Mouse (Mus musculus) kidney, embryonic 16.5 days (tissue): Measurements from ENCODE around the gene Clstn2. TPM values are rescaled to one million over a fixed set of nuclear protein-coding genes. Genes with fewer than 3 reads are reported as not detected.

Experiments used
- ATAC-seq: fragments of 200-750 bp; cut with Nextera tagmentation; 2 replicates; pipeline ENCODE4 v1.8.0; 2017; ENCODE audit warnings: moderate TSS enrichment; ENCODE audit not compliant: low FRiP score, low TSS enrichment
- H3K27ac ChIP-seq: fragments of 300-500 bp; sonication (generic); 2 replicates; pipeline ENCODE4 v1.5.1; 2014; ENCODE audit warnings: low read length
- H3K27me3 ChIP-seq: fragments of 300-500 bp; sonication (generic); 2 replicates; pipeline ENCODE4 v1.6.1; 2014; ENCODE audit warnings: low read length, control low read depth, mixed read lengths; ENCODE audit not compliant: insufficient read depth
- H3K36me3 ChIP-seq: fragments of 300-500 bp; sonication (generic); 2 replicates; pipeline ENCODE4 v1.6.1; 2014; ENCODE audit warnings: low read length, control low read depth, mixed read lengths; ENCODE audit not compliant: insufficient read depth
- H3K4me1 ChIP-seq: fragments of 300-500 bp; sonication (generic); 2 replicates; pipeline ENCODE4 v1.6.1; 2014; ENCODE audit warnings: low read length, control low read depth, mixed read lengths; ENCODE audit not compliant: insufficient read depth
- H3K4me2 ChIP-seq: fragments of 300-500 bp; sonication (generic); replicated peaks from 2 replicates; pipeline ENCODE4 v1.6.1; 2014; ENCODE audit warnings: low read depth, low read length
- H3K4me3 ChIP-seq: fragments of 300-500 bp; sonication (generic); 2 replicates; pipeline ENCODE4 v1.5.1; 2014; ENCODE audit warnings: mild to moderate bottlenecking, low read length
- H3K9ac ChIP-seq: fragments of 300-500 bp; sonication (generic); replicated peaks from 2 replicates; pipeline ENCODE4 v1.6.1; 2014; ENCODE audit warnings: low read length
- H3K9me3 ChIP-seq: fragments of 300-500 bp; sonication (generic); 2 replicates; pipeline ENCODE4 v1.6.1; 2016; ENCODE audit warnings: low read length, control low read depth
- WGBS: fragments of 180-500 bp; shearing (Covaris S2); extraction: QIAGEN DNeasy Blood & Tissue Kit; methylation state at CpG from one replicate; pipeline ENCODE4 v1.1.7; 2014; 5-methylcytosine and 5-hydroxymethylcytosine counted together
- polyA plus RNA-seq: library from polyadenylated mRNA; unstranded; fragments of >200 nt; fragmentation: Nextera tagmentation; extraction: Ambion mirVana; gene quantifications from 2 replicates; pipeline ENCODE4 v1.2.1, GENCODE M21; 2015

Gene Clstn2
- 1.3 and 1.5 TPM in 2 replicates for polyA plus RNA-seq

DNA sequence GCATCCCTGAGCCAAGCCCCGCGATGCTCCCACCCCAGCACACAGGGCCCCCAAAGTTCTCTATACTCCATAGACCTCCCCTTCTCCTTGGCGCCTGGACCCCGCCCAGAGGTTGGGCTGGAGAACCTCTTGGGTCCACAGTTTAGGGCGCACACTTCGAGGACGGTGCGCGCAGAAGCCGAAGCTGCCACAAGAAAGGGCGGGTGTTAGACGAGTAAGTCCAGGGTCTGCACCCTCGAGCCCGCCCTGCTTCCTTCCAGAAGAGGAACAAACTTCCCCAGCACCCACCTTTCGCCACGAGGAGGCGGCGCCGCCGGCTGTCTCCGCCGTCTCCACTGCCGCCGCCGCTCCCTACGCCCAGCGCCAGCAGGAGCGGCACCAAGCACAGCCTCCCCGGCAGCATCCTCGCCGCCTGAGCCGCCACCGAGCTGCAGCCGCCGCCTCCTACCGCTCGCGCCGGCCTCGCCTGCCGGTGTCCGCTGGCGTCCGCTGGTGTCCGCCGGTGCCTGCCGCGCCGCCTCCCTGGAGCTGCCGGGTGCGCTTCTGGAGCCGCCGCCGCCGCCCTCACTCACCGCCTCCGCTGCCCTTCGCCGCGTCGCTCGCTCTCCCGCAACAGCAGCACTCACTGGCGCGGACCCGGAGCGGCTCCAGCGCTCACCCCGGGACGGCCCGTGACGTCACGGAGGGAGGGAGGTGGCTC is at the start of gene Clstn2:
Gene Clstn2 (minus strand): TSS at position 609 of the 700 bp plus-strand sequence.
- Histone ChIP-seq H3K4me1 (peaks cover 16% of the 10 kb centered on the region; the same call in 1 of the 2 replicates), H3K4me2 (peak within 1 kb of the TSS; percentile 78), H3K9ac (peak within 1 kb of the TSS; percentile 57), H3K4me3 (peak within 1 kb of the TSS; percentile 57), H3K9me3 (peaks cover 7% of the 10 kb centered on the region; the same call in 1 of the 2 replicates), H3K36me3 (no peaks in the 10 kb centered on the region), H3K27ac (no peak within 1 kb of the TSS), H3K27me3 (peaks cover 44% of the 10 kb centered on the region)
- 0% methylated on average over 50 of the region's 73 CpGs for WGBS
- peak; percentile 93 for ATAC-seq

DNA sequence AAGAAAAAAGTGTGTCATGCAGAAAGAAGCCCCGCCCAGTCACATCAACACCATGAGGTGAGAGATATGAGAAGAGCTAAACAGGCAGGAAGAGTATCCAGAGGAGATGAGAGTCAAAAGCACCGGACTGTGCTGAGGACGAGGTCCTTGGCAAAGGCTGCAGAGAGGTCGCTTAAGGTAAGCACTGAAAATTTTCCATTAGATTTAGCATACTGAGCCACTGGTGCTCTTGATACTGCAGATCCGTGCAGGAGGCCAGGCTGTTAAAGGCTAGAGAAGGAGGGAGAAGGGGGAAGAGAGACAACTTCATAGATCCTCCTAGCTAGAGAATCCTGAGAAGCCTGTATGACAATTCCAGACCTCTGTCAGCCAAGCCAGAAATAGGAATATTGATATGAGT is 34.8 kb upstream of the Clstn2 start:
- H3K27ac ChIP-seq = no peak overlapping the region
- 79% methylated on average over 5 of the region's 5 CpGs for WGBS
- H3K36me3 ChIP-seq = no peaks in the 10 kb centered on the region
- no peak overlapping the region for H3K9ac ChIP-seq
- no peak overlapping the region for H3K4me3 ChIP-seq
- H3K4me1 ChIP-seq = no peaks in the 10 kb centered on the region
- no peak for ATAC-seq
- peaks cover 6% of the 10 kb centered on the region; the same call in 1 of the 2 replicates for H3K9me3 ChIP-seq
- H3K27me3 ChIP-seq = no peaks in the 10 kb centered on the region
- H3K4me2 ChIP-seq = no peak overlapping the region

DNA sequence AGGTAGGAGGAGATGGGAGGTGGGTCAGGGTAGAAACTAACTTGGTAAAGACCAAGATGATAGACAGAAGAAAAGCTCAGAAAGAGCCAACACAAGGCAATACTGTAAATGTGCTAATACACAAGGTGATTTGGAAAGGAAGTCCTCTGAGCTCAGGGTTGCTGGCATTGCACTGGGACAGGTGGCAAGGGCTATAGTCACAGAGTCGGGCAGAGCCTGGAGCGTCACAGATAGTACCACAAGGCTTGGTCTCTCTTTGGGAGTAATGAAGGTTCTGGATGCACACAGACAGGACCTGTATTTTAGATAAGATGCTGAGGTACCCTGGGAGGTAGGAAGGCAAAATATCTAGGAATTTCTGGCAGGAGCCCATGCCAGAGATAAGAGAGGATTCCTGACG is 28.7 kb upstream of the Clstn2 start:
- Histone ChIP-seq H3K9ac (no peak overlapping the region), H3K4me2 (no peak overlapping the region), H3K27ac (no peak overlapping the region), H3K36me3 (no peaks in the 10 kb centered on the region), H3K4me3 (no peak overlapping the region), H3K4me1 (no peaks in the 10 kb centered on the region), H3K9me3 (no peaks in the 10 kb centered on the region), H3K27me3 (no peaks in the 10 kb centered on the region)
- no peak for ATAC-seq
- 86% methylated on average over 3 of the region's 3 CpGs for WGBS

DNA sequence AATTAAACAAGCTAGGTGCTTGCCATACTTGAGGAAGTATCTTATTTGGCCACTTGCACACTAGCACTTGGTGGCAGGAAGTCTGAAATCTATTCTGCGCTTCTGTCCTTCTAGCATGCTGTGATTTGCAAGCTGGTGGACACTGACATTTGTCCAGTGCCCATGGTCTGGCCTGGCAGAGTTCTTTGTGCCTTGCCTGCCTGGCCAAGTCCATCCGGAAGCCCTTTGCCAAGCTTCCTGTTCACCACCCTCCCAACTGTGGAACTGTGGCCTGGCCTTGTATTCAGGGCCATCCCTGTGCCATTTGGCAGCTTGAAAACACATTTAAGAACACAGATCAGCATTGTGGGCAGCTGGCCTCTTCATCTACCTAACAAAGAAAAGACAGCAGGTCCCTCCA is 24.3 kb upstream of the Clstn2 start:
- H3K9me3 ChIP-seq = no peaks in the 10 kb centered on the region
- ATAC-seq = no peak
- 94% methylated on average over 2 of the region's 2 CpGs for WGBS
- no peaks in the 10 kb centered on the region for H3K27me3 ChIP-seq
- H3K4me2 ChIP-seq = no peak overlapping the region
- H3K4me3 ChIP-seq = no peak overlapping the region
- no peaks in the 10 kb centered on the region for H3K4me1 ChIP-seq
- no peaks in the 10 kb centered on the region for H3K36me3 ChIP-seq
- H3K27ac ChIP-seq = no peak overlapping the region
- H3K9ac ChIP-seq = no peak overlapping the region

DNA sequence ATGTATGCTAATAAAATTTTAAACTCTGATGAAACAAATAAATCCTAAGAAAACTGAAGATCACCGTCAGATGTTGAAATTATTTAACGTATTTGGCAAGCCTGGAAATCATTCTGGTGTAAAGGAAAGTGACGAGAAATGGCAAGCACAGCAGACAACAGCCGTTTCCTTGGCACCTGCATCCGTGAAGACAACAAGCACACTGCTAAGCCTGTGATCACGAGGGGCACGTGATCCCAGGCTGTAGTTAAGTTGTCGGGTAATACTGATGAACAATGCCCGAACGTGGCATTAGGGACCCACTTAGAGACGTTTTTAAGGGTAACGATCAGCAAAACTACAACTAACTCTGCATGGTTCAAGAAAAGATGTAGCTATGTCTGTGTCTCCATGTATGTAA is 18.4 kb upstream of the Clstn2 start:
- Histone ChIP-seq H3K27me3 (no peaks in the 10 kb centered on the region), H3K4me3 (no peak overlapping the region), H3K9ac (no peak overlapping the region), H3K27ac (no peak overlapping the region), H3K4me2 (no peak overlapping the region), H3K36me3 (no peaks in the 10 kb centered on the region), H3K4me1 (no peaks in the 10 kb centered on the region), H3K9me3 (no peaks in the 10 kb centered on the region)
- no peak for ATAC-seq
- WGBS = 74% methylated on average over 12 of the region's 12 CpGs

DNA sequence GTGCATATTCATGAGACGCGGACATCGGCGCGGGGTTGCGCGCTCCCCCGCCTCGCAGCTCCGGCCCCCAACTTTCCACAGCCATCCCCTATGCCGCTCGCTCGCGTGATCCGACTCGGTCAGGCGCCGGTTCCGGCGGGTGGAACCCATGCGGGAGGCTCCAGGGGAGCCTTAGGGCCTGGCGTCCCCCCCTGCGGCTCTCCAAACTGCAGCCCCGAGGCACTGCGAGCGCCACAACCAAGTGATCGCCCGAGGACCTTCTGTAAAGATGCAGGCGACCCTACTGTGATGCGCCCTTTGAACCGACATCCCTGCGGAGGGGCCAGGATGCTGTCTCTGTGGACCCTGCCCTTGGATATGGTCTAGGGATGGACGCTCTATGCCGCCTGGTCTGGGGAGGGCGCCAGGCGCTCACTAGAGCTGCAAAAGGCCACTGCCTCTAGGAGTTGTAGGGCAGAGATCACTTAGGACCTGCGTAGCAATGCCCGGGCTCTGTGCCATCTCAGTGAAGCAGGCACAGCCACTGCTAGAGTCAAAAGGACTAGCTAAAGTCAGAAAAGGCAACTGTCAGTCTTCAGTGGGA is 383 bp upstream of the Clstn2 start:
- peaks cover 7% of the 10 kb centered on the region; the same call in 1 of the 2 replicates for H3K9me3 ChIP-seq
- no peak overlapping the region for H3K27ac ChIP-seq
- peak; percentile 73 for ATAC-seq
- 0% methylated on average over 36 of the region's 38 CpGs for WGBS
- H3K4me2 ChIP-seq = peak overlapping the region; percentile 78
- peak overlapping the region; percentile 57 for H3K9ac ChIP-seq
- H3K36me3 ChIP-seq = no peaks in the 10 kb centered on the region
- H3K4me1 ChIP-seq = peaks cover 16% of the 10 kb centered on the region; the same call in 1 of the 2 replicates
- peak overlapping the region; percentile 57 for H3K4me3 ChIP-seq
- peaks cover 44% of the 10 kb centered on the region for H3K27me3 ChIP-seq

DNA sequence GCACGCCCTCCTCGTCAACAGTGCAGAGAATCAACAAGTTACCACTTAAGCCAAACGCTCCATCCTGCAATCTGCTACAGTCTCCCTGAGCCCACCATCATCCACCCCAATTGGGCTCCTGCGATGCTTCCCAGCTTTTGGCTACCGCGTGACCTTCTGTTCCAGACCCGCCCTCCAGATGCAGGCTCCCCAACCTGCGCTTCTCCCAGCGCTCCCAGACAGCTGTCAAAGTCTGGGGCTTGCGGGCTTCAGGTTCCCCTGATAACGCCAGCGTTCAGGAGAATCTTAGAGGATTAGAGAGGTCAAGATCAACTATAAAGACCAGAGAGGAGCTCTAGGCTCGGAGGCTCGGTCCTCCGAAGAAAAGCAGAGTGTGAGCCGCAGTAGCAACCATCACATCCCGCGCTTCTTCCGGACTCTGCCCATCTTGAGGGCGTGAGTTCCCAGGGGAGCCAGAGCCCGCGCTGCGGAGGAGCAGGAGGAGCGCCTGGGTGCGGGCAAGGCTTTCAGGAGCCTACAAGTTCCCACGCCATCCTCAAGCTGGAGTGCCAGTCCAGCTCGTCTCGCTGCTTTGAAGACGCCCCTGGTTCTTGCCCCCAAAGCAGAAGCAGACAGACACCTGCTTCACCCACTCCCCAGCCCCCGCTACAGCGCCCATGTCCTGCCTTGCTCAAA is 946 bp downstream of the Clstn2 start:
- Histone ChIP-seq H3K4me2 (peak overlapping the region; percentile 78), H3K4me3 (peak overlapping the region; percentile 57), H3K9me3 (0 out of 2 replicates have a peak, but pooled peaks cover 3% of the 10 kb centered on the region), H3K27ac (no peak overlapping the region), H3K36me3 (no peaks in the 10 kb centered on the region), H3K4me1 (peaks cover 16% of the 10 kb centered on the region; the same call in 1 of the 2 replicates), H3K27me3 (peaks cover 44% of the 10 kb centered on the region), H3K9ac (peak overlapping the region; percentile 57; the same call in 1 of the 2 replicates)
- 2% methylated on average over 31 of the region's 31 CpGs for WGBS
- 0 out of 2 replicates have a peak, but pooled peaks have one; percentile 13 for ATAC-seq

DNA sequence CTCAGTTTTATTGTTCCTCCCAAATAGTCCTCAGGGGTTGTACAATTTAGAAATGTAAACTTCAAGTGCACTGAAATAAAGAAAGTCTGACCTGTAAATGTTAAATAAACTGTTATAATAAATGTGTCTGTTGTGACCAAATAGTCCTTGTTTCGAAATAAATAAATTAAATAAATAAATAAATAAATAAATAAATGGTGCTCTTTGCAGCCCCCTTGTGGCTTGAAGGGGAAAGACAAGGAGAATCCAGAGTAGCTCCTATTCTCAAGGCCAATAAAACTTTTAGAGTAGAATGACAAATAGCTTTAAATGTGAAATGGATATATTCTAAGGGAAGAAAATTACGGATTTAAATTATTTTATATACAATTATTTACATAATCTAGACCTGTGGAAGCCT is 2.3 kb downstream of the Clstn2 start:
- H3K9ac ChIP-seq = no peak overlapping the region
- ATAC-seq = no peak
- peaks cover 44% of the 10 kb centered on the region for H3K27me3 ChIP-seq
- H3K36me3 ChIP-seq = no peaks in the 10 kb centered on the region
- H3K4me2 ChIP-seq = no peak overlapping the region
- WGBS = 15% methylated on average over 2 of the region's 2 CpGs
- no peak overlapping the region for H3K4me3 ChIP-seq
- no peaks in the 10 kb centered on the region for H3K9me3 ChIP-seq
- peaks cover 16% of the 10 kb centered on the region; the same call in 1 of the 2 replicates for H3K4me1 ChIP-seq
- no peak overlapping the region for H3K27ac ChIP-seq

DNA sequence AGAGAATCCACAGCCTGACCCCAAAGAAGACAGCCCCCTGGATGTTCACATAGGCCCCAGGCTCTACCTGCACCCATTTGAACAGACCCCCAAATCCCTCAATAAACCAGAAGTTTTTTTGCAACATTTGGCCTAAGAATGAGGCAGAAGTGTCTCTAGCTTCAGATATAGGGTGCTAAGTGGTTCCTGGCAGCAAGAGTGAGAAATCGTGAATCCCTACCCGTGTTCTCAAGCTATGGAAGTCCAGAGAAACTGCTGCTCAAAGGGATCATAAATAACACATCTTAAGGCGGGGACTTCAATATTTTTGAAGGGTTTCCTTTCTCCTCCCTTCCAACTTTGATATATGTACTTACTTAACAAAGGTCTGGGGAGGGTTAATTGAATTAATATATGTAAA is 7.4 kb downstream of the Clstn2 start:
- 71% methylated on average over 3 of the region's 3 CpGs for WGBS
- Histone ChIP-seq H3K9me3 (no peaks in the 10 kb centered on the region), H3K4me3 (no peak overlapping the region), H3K9ac (no peak overlapping the region), H3K27ac (no peak overlapping the region), H3K4me2 (no peak overlapping the region), H3K4me1 (no peaks in the 10 kb centered on the region), H3K36me3 (no peaks in the 10 kb centered on the region), H3K27me3 (no peaks in the 10 kb centered on the region)
- no peak for ATAC-seq
